Mouse (Mus musculus) lung, adult 2 months (tissue): ENCODE results near the gene Slc44a1. TPM values are rescaled to one million over a fixed set of nuclear protein-coding genes. Genes with fewer than 3 reads are reported as not detected.
A peak's percentile ranks its signal among the peaks of the same experiment; 100 is the strongest.

Experiments
- DNase-seq: peaks from one replicate; pipeline ENCODE4 v3.0.0; 2022
- H3K4me1 ChIP-seq: fragments of 200-500 bp; 2 replicates; pipeline ENCODE4 v1.6.1; 2011; ENCODE audit warnings: low read length; ENCODE audit not compliant: control insufficient read depth, insufficient read depth
- H3K4me3 ChIP-seq: fragments of 200-500 bp; replicated peaks from 2 replicates; pipeline ENCODE3; 2011; ENCODE audit warnings: low read depth, mild to moderate bottlenecking, control low read depth, low read length; ENCODE audit errors: extremely low read depth
- CTCF ChIP-seq: fragments of 200-500 bp; IDR thresholded peaks from 2 replicates; pipeline ENCODE4 v1.5.1; 2011; ENCODE audit warnings: mild to moderate bottlenecking, low read length, control low read depth; ENCODE audit not compliant: insufficient read depth
- POLR2A ChIP-seq: fragments of 200-500 bp; IDR thresholded peaks from 2 replicates; pipeline ENCODE4 v1.6.1; 2011; ENCODE audit warnings: low read depth, mild to moderate bottlenecking, control low read depth, low read length, borderline replicate concordance; ENCODE audit errors: extremely low read depth
- WGBS: fragments of 180-500 bp; shearing (Covaris S2); methylation state at CpG from one replicate; pipeline ENCODE4 v1.1.7; 2018; 5-methylcytosine and 5-hydroxymethylcytosine counted together
- polyA plus RNA-seq: library from polyadenylated mRNA; depleted of rRNA; stranded (reverse); fragments of >200 nt; gene quantifications from 2 replicates; pipeline ENCODE4 v1.2.3, GENCODE M21; 2012

Gene Slc44a1
- polyA plus RNA-seq, 1 experiment, result 45.2 TPM

GRCm38 (mm10) chr4:53441683-53442082, 1.5 kb downstream of the Slc44a1 start:
- TF ChIP-seq CTCF, result no peak
- no peak overlapping the region for H3K4me3 ChIP-seq
- DNase-seq, result no peak
- 45% methylated on average over 4 of the region's 4 CpGs for WGBS
- peaks cover 6% of the 10 kb centered on the region for H3K4me1 ChIP-seq

GRCm38 (mm10) chr4:53446216-53446615, 6.0 kb downstream of the Slc44a1 start:
- no peak for DNase-seq
- 71% methylated on average over 3 of the region's 3 CpGs for WGBS
- TF ChIP-seq POLR2A (no peak), CTCF (no peak)
- no peaks in the 10 kb centered on the region; the same call in 1 of the 2 replicates for H3K4me1 ChIP-seq
- no peak overlapping the region for H3K4me3 ChIP-seq

- 88% methylated on average over 4 of the region's 4 CpGs for WGBS
- DNase-seq, result no peak
- no peak for TF ChIP-seq CTCF
- no peak for TF ChIP-seq POLR2A
- Histone ChIP-seq H3K4me3 (no peak overlapping the region), H3K4me1 (peaks cover 7% of the 10 kb centered on the region)
Observed at GRCm38 (mm10) chr4:53447773-53448172, 7.6 kb downstream of the Slc44a1 start.

- no peak overlapping the region for H3K4me3 ChIP-seq
- no peak for DNase-seq
- TF ChIP-seq POLR2A, result no peak
- no peak for TF ChIP-seq CTCF
- peaks cover 9% of the 10 kb centered on the region for H3K4me1 ChIP-seq
- 65% methylated on average over 7 of the region's 7 CpGs for WGBS
Observed at GRCm38 (mm10) chr4:53450736-53451135, 10.5 kb downstream of the Slc44a1 start.

- Histone ChIP-seq H3K4me3 (no peak overlapping the region), H3K4me1 (peaks cover 9% of the 10 kb centered on the region)
- WGBS, result 13% methylated on average over 4 of the region's 4 CpGs
- peak; percentile 42; the same call in 1 of the 2 replicates for TF ChIP-seq CTCF
- no peak for TF ChIP-seq POLR2A
- peak; percentile 30 for DNase-seq
Observed at GRCm38 (mm10) chr4:53451887-53452286, 11.7 kb downstream of the Slc44a1 start.

- peaks cover 9% of the 10 kb centered on the region for H3K4me1 ChIP-seq
- TF ChIP-seq CTCF (no peak), POLR2A (no peak)
- H3K4me3 ChIP-seq, result no peak overlapping the region
- WGBS, result 82% methylated on average over 1 of the region's 1 CpGs
- no peak for DNase-seq
Observed at GRCm38 (mm10) chr4:53452457-53452856, 12.2 kb downstream of the Slc44a1 start.

GRCm38 (mm10) chr4:53452976-53453889, 13.0 kb downstream of the Slc44a1 start:
- TF ChIP-seq CTCF (no peak), POLR2A (no peak)
- Histone ChIP-seq H3K4me1 (peaks cover 9% of the 10 kb centered on the region), H3K4me3 (no peak overlapping the region)
- DNase-seq, result no peak
- 66% methylated on average over 10 of the region's 10 CpGs for WGBS

GRCm38 (mm10) chr4:53455885-53456284, 15.7 kb downstream of the Slc44a1 start:
- Histone ChIP-seq H3K4me3 (no peak overlapping the region), H3K4me1 (peaks cover 9% of the 10 kb centered on the region)
- DNase-seq, result no peak
- WGBS, result 61% methylated on average over 2 of the region's 2 CpGs
- TF ChIP-seq POLR2A (no peak), CTCF (no peak)

GRCm38 (mm10) chr4:53456570-53456969, 16.4 kb downstream of the Slc44a1 start:
- TF ChIP-seq POLR2A, result no peak
- TF ChIP-seq CTCF, result no peak
- Histone ChIP-seq H3K4me3 (no peak overlapping the region), H3K4me1 (peaks cover 9% of the 10 kb centered on the region)
- no peak for DNase-seq
- 85% methylated on average over 6 of the region's 6 CpGs for WGBS

GRCm38 (mm10) chr4:53458503-53458902, 18.3 kb downstream of the Slc44a1 start:
- 57% methylated on average over 3 of the region's 3 CpGs for WGBS
- DNase-seq, result no peak
- peaks cover 2% of the 10 kb centered on the region; the same call in 1 of the 2 replicates for H3K4me1 ChIP-seq

More at GRCm38 (mm10) chr4:53458503-53458902, 18.3 kb downstream of the Slc44a1 start:
- TF ChIP-seq POLR2A (no peak), CTCF (no peak)
- no peak overlapping the region for H3K4me3 ChIP-seq
